Mouse (Mus musculus) kidney, adult 2 months (tissue): ENCODE results near the gene Irak3. TPM values are rescaled to one million over a fixed set of nuclear protein-coding genes. Genes with fewer than 3 reads are reported as not detected.
"Not testable (repeated sequence)": the region's sequence is repeated elsewhere in the genome, so short reads cannot be mapped to it uniquely, and the experiment has no call there.

ENCODE experiments used
- DNase-seq: peaks from one replicate; pipeline ENCODE4 v3.0.0; 2021
- H3K27ac ChIP-seq: fragments of 200-500 bp; 2 replicates; pipeline ENCODE4 v1.5.1; 2012; ENCODE audit warnings: low read depth, low read length, control low read depth, inconsistent platforms; ENCODE audit not compliant: insufficient read depth
- H3K27me3 ChIP-seq: fragments of 200-500 bp; replicated peaks from 2 replicates; pipeline ENCODE4 v1.6.1; 2012; ENCODE audit warnings: mild to moderate bottlenecking, moderate library complexity, low read length, inconsistent platforms; ENCODE audit not compliant: control insufficient read depth, insufficient read depth
- H3K36me3 ChIP-seq: fragments of 200-500 bp; 2 replicates; pipeline ENCODE4 v1.6.1; 2012; ENCODE audit warnings: mild to moderate bottlenecking, moderate library complexity, low read length, inconsistent platforms; ENCODE audit not compliant: control insufficient read depth, insufficient read depth
- H3K4me1 ChIP-seq: fragments of 200-500 bp; 2 replicates; pipeline ENCODE4 v1.6.1; 2011; ENCODE audit warnings: low read length; ENCODE audit not compliant: control insufficient read depth, insufficient read depth
- H3K4me3 ChIP-seq: fragments of 200-500 bp; 2 replicates; pipeline ENCODE4 v1.5.1; 2011; ENCODE audit warnings: mild to moderate bottlenecking, low read depth, low read length, control low read depth; ENCODE audit not compliant: insufficient read depth
- CTCF ChIP-seq: fragments of 200-500 bp; conservative IDR thresholded peaks from 2 replicates; pipeline ENCODE4 v1.5.1; 2011; ENCODE audit warnings: low read depth, mild to moderate bottlenecking, control low read depth, low read length, moderate library complexity, mixed read lengths; ENCODE audit not compliant: insufficient read depth, insufficient read length
- POLR2A ChIP-seq: fragments of 200-500 bp; IDR thresholded peaks from one replicate; pipeline ENCODE4 v1.6.1; 2011; ENCODE audit warnings: low read depth, low read length, control low read depth
- WGBS: fragments of 180-500 bp; shearing (Covaris S2); methylation state at CpG from one replicate; pipeline ENCODE4 v1.1.7; 2018; 5-methylcytosine and 5-hydroxymethylcytosine counted together
- polyA plus RNA-seq: library from polyadenylated mRNA; depleted of rRNA; stranded (reverse); fragments of >200 nt; gene quantifications from 2 replicates; pipeline ENCODE4 v1.2.3, GENCODE M21; 2012

The Irak3 gene
- polyA plus RNA-seq, 1 experiment = 2.1 TPM

DNA sequence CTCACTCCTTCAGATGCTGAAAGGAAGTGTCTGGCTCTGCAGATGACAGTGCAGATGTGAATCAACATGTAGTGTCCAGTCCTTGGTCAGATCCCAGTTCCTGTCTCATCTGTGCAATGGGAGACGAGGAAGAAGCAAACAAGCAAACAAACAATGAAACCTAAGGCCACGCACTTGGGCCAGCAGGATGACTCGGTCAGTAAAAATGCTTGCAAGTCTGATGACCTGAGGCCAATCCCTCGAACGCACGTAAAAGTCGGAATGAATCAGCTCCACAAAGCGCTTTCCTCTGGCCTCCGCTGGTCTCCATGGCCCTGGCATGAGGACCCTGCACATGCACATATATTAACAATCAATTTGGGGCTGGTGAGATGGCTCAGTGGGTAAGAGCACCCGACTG is 17.1 kb upstream of the Irak3 start:
- TF ChIP-seq CTCF (no peak), POLR2A (no peak)
- DNase-seq = no peak
- no peaks in the 10 kb centered on the region; the same call in 1 of the 2 replicates for H3K4me1 ChIP-seq
- 84% methylated on average over 10 of the region's 10 CpGs for WGBS
- no peak overlapping the region for H3K27ac ChIP-seq
- H3K36me3 ChIP-seq = peaks cover 3% of the 10 kb centered on the region
- H3K27me3 ChIP-seq = no peaks in the 10 kb centered on the region
- no peak overlapping the region for H3K4me3 ChIP-seq

GRCm38 (mm10) chr10:120217099-120217498 is 15.2 kb upstream of the Irak3 start:
- H3K36me3 ChIP-seq, H3K4me3 ChIP-seq, DNase-seq, H3K27ac ChIP-seq, H3K4me1 ChIP-seq, H3K27me3 ChIP-seq: not testable (repeated sequence)
- 73% methylated on average over 1 of the region's 1 CpGs for WGBS

DNA sequence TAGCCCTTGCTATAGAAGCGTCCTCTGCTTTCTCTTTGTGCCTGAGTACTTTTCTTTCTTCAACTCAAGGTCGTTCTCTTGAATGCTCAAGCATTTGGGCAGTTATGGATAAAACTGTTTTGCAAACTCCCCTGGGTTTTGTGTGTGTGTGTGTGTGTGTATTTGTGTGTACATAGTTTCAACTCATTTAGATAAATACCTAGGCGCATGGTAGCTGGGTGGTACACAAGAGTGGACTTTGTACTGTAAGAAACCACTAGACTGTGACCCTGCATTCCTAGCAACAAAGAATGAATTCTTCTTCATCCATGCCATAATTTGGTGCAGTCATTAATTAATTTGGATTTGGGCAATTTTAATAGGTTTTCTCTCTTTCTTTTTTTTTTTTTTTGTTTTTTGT is 8.2 kb upstream of the Irak3 start:
- peak overlapping the region; percentile 86 for H3K27ac ChIP-seq
- 46% methylated on average over 3 of the region's 3 CpGs for WGBS

DNA sequence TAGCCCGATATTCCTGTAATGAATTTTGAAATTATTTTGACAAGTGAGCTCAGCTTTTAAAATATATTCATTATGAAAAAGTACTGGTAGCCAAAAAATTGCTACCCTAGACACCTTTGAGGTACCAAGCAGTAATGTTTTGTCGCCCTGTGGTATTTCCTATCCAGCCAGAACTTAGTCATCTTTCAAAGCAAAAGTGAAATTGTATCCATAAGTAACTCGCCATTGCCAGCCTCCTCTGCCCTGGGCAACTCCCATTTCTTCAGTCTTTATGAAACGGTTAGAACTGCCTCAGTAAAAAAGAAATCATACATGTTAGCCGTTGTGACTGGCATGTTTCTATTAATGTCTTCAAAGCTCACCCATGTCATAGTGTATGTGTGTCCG is 7.6 kb upstream of the Irak3 start:
- whole genome bisulfite sequencing = 21% methylated on average over 6 of the region's 6 CpGs
- Histone ChIP-seq H3K4me3 (peak overlapping the region; percentile 50), H3K36me3 (no peaks in the 10 kb centered on the region; the same call in 1 of the 2 replicates), H3K27me3 (no peaks in the 10 kb centered on the region), H3K27ac (peak overlapping the region; percentile 86), H3K4me1 (peaks cover 13% of the 10 kb centered on the region; the same call in 1 of the 2 replicates)
- TF ChIP-seq CTCF = no peak
- no peak for TF ChIP-seq POLR2A
- no peak for DNase-seq

More for the DNA sequence above, 8.2 kb upstream of the Irak3 start:
- H3K4me1 ChIP-seq = peaks cover 13% of the 10 kb centered on the region; the same call in 1 of the 2 replicates
- no peaks in the 10 kb centered on the region; the same call in 1 of the 2 replicates for H3K36me3 ChIP-seq
- no peak for TF ChIP-seq POLR2A
- TF ChIP-seq CTCF = no peak
- DNase-seq = peak; percentile 73
- peak overlapping the region; percentile 50 for H3K4me3 ChIP-seq
- H3K27me3 ChIP-seq = no peaks in the 10 kb centered on the region

- under 1% methylated on average over 53 of the region's 53 CpGs for WGBS
- DNase-seq = peak; percentile 96
Observed at GRCm38 (mm10) chr10:120208575-120209538, 6.9 kb upstream of the Irak3 start.

GRCm38 (mm10) chr10:120208015-120208414 is 6.1 kb upstream of the Irak3 start:
- no peak for DNase-seq
- H3K27me3 ChIP-seq = no peaks in the 10 kb centered on the region
- TF ChIP-seq CTCF = no peak
- no peak for TF ChIP-seq POLR2A
- H3K27ac ChIP-seq = no peak overlapping the region
- no peak overlapping the region for H3K4me3 ChIP-seq
- WGBS = 81% methylated on average over 8 of the region's 8 CpGs
- H3K4me1 ChIP-seq = peaks cover 13% of the 10 kb centered on the region; the same call in 1 of the 2 replicates
- no peaks in the 10 kb centered on the region; the same call in 1 of the 2 replicates for H3K36me3 ChIP-seq

More at GRCm38 (mm10) chr10:120208575-120209538, 6.9 kb upstream of the Irak3 start:
- peak; percentile 72 for TF ChIP-seq POLR2A
- peak; percentile 44; the same call in 1 of the 2 replicates for TF ChIP-seq CTCF
- H3K27me3 ChIP-seq = no peaks in the 10 kb centered on the region
- H3K4me1 ChIP-seq = peaks cover 13% of the 10 kb centered on the region; the same call in 1 of the 2 replicates
- peak overlapping the region; percentile 62 for H3K27ac ChIP-seq
- peak overlapping the region; percentile 89 for H3K4me3 ChIP-seq
- H3K36me3 ChIP-seq = no peaks in the 10 kb centered on the region; the same call in 1 of the 2 replicates

DNA sequence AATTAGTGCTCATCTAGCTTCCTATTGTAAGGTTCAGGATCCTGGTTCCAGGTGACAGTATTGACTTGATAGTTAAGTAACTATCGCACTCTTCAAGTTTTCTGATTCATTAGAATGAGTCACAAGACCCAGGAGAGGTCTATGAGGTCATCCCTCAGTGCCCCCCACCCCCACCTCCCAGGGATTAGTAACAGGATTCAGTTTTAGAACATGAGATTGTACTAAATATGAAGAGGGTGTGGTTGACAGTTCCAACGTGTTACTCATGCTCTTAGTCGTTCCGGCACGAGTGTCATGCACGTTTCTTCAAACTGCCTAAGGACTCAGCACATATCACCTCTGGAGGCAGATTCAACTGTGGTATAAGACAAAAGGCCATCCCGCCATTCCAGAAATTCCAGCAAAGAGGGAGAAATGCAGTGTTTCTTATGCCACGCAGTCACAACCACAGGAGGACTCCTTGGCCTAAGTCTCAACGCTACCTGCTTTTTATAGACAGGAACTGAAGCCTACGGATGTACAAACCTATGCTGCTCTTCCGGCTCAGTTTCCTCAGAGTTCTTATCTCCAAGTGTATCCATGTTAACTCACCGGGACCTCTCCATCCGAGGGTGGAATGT is 2.8 kb upstream of the Irak3 start:
- no peaks in the 10 kb centered on the region for H3K4me1 ChIP-seq
- 84% methylated on average over 13 of the region's 13 CpGs for WGBS
- H3K36me3 ChIP-seq = no peaks in the 10 kb centered on the region
- H3K4me3 ChIP-seq = no peak overlapping the region
- TF ChIP-seq CTCF (no peak), POLR2A (no peak)
- DNase-seq = no peak
- no peak overlapping the region for H3K27ac ChIP-seq
- no peaks in the 10 kb centered on the region for H3K27me3 ChIP-seq
